Mouse (Mus musculus): ENCODE measurements at regions not wholly inside any gene's neighbourhood (a gene's known extent, or its start where the extent isn't known, plus 50 kb on each side); places are given as distances from the start of the nearest gene placed in this dataset.
"Not testable (repeated sequence)": the region's sequence is repeated elsewhere in the genome, so short reads cannot be mapped to it uniquely, and the experiment has no call there.

- no peak for ATAC-seq (replicated peaks)
- Histone ChIP-seq H3K9me3 (peaks cover 14% of the 10 kb centered on the region), H3K36me3 (replicated peaks) (no peaks in the 10 kb centered on the region), H3K4me2 (no peak overlapping the region), H3K27ac (no peak overlapping the region), H3K9ac (no peak overlapping the region), H3K4me3 (no peak overlapping the region), H3K27me3 (replicated peaks) (no peaks in the 10 kb centered on the region), H3K4me1 (no peaks in the 10 kb centered on the region)
- WGBS, result 71% methylated on average over 4 of the region's 4 CpGs
These were observed 611.2 kb downstream of the 5730507C01Rik start for GRCm38 (mm10) chr12:19125541-19125940.

DNA sequence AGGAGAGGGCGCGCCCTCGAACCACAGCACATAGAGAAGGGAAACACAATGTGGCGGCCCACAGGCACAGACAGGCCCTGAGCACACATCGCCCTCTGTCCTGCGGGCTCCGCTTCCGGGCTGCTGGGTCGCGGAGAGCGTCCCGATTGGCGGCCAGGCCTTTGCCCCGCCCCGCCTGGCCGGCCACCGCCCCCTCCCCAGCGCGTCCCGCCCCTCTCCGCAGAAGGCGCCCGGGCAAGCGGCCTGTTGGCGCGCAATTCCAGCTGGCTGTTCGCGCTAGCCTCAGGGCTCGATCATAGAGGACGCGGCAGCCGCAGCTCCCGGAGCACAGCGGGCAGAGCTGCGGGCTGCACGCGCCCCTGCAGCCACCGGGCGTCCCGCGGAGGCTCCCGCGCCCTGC is 661.3 kb downstream of the 5730507C01Rik start:
- no peak for ATAC-seq (replicated peaks)
- Histone ChIP-seq H3K36me3 (replicated peaks) (no peaks in the 10 kb centered on the region), H3K4me1 (no peaks in the 10 kb centered on the region), H3K4me2 (no peak overlapping the region), H3K27ac (no peak overlapping the region), H3K4me3 (no peak overlapping the region), H3K27me3 (replicated peaks) (no peaks in the 10 kb centered on the region), H3K9ac (no peak overlapping the region), H3K9me3 (peaks cover 6% of the 10 kb centered on the region; the same call in 1 of the 2 replicates)
- 17% methylated on average over 43 of the region's 43 CpGs for WGBS

DNA sequence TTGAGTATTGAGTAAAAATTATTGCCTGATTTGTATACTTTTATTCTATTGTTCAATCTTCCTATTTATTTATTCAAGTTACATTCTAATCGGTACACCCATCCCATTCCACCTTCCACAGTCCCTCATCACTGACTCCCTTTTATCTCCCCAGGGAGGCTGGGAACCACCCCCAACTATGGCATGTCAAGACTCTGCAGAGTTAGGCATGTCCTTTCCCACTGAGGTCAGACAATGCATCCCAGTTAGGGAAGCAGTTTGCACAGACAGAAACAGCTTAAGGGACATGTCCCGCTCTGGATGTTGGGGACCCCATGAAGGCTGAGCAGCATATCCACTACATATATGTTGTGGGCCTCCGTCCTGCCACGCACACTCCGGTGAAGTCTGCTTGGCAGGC is 678.1 kb downstream of the 5730507C01Rik start:
- Histone ChIP-seq H3K9me3 (peaks cover 18% of the 10 kb centered on the region), H3K36me3 (replicated peaks) (no peaks in the 10 kb centered on the region), H3K4me3 (no peak overlapping the region), H3K4me1 (no peaks in the 10 kb centered on the region), H3K4me2 (no peak overlapping the region), H3K27ac (no peak overlapping the region), H3K27me3 (replicated peaks) (no peaks in the 10 kb centered on the region), H3K9ac (no peak overlapping the region)
- no peak for ATAC-seq (replicated peaks)
- 88% methylated on average over 5 of the region's 5 CpGs for WGBS

- ATAC-seq (replicated peaks); H3K36me3 ChIP-seq (replicated peaks); H3K9ac ChIP-seq; H3K4me1 ChIP-seq; H3K27ac ChIP-seq; H3K27me3 ChIP-seq (replicated peaks); H3K4me2 ChIP-seq; H3K4me3 ChIP-seq: not testable (repeated sequence)
- H3K9me3 ChIP-seq, result peaks cover 18% of the 10 kb centered on the region
- WGBS, result 89% methylated on average over 3 of the region's 3 CpGs
These were observed 678.7 kb downstream of the 5730507C01Rik start for GRCm38 (mm10) chr12:19193041-19193440.

DNA sequence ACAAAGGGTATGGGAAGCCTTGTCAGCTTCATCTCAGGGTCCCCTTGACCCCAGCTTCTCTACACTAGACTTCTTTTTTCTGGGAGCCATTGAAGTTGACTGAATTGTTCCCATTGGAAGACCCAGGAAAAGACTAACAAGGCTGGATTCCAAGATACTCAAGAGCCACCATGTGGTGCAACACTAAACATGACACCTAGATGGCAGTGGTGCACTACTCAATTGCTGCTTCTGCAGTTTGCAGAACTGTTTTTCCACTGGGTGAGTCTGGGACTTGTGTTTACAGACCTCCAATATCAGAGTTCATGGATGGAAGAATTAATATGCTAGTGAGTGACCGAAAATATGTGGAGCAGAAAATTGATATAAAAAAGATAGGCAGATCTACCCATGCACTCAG is 709.7 kb downstream of the 5730507C01Rik start:
- not testable (repeated sequence) for H3K27ac ChIP-seq

GRCm38 (mm10) chr12:19246731-19247130 is 707.6 kb upstream of the Gm21863 start:
- H3K27ac ChIP-seq; H3K27me3 ChIP-seq (replicated peaks); ATAC-seq (replicated peaks); H3K36me3 ChIP-seq (replicated peaks); H3K9ac ChIP-seq; H3K4me3 ChIP-seq; H3K9me3 ChIP-seq; H3K4me1 ChIP-seq; H3K4me2 ChIP-seq: not testable (repeated sequence)
- 92% methylated on average over 23 of the region's 23 CpGs for WGBS

More for the DNA sequence above, 709.7 kb downstream of the 5730507C01Rik start:
- H3K4me3 ChIP-seq; H3K4me1 ChIP-seq; H3K27me3 ChIP-seq (replicated peaks); H3K4me2 ChIP-seq; H3K9me3 ChIP-seq; H3K36me3 ChIP-seq (replicated peaks); H3K9ac ChIP-seq; ATAC-seq (replicated peaks): not testable (repeated sequence)
- 74% methylated on average over 1 of the region's 1 CpGs for WGBS

GRCm38 (mm10) chr12:19288271-19288890 is 665.9 kb upstream of the Gm21863 start:
- H3K27ac ChIP-seq; H3K4me1 ChIP-seq; H3K9ac ChIP-seq; H3K36me3 ChIP-seq (replicated peaks); H3K27me3 ChIP-seq (replicated peaks); H3K9me3 ChIP-seq: not testable (repeated sequence)
- 11% methylated on average over 66 of the region's 75 CpGs for WGBS
- ATAC-seq (replicated peaks), result peak; percentile 76; the same call in 1 of the 2 replicates
- H3K4me3 ChIP-seq, result peak overlapping the region; percentile 34
- 0 out of 2 replicates have a peak overlapping the region, but pooled peaks have one; percentile 11 for H3K4me2 ChIP-seq

GRCm38 (mm10) chr12:19289038-19289437 is 665.3 kb upstream of the Gm21863 start:
- not testable (repeated sequence) for H3K4me1 ChIP-seq; H3K27me3 ChIP-seq (replicated peaks); H3K27ac ChIP-seq; H3K36me3 ChIP-seq (replicated peaks); H3K9me3 ChIP-seq; H3K9ac ChIP-seq; ATAC-seq (replicated peaks)
- Histone ChIP-seq H3K4me3 (peak overlapping the region; percentile 34), H3K4me2 (peak overlapping the region; percentile 15)
- WGBS, result 50% methylated on average over 18 of the region's 18 CpGs

GRCm38 (mm10) chr12:19292068-19292770 is 662.1 kb upstream of the Gm21863 start:
- not testable (repeated sequence) for H3K36me3 ChIP-seq (replicated peaks); H3K27me3 ChIP-seq (replicated peaks); H3K9ac ChIP-seq; H3K4me2 ChIP-seq; ATAC-seq (replicated peaks); H3K4me3 ChIP-seq; H3K27ac ChIP-seq; H3K4me1 ChIP-seq; H3K9me3 ChIP-seq
- WGBS, result 88% methylated on average over 3 of the region's 3 CpGs

All from midbrain, embryonic 15.5 days (tissue).